Mouse (Mus musculus) testis, postnatal 14 days (tissue): ENCODE measurements around the gene 6030408B16Rik.
"Not testable (repeated sequence)": the region's sequence is repeated elsewhere in the genome, so short reads cannot be mapped to it uniquely, and the experiment has no call there.

ENCODE experiments used
- DNase-seq: peaks from one replicate; pipeline ENCODE4 v3.0.0; 2021; ENCODE audit warnings: low spot score

The 6030408B16Rik gene

DNA sequence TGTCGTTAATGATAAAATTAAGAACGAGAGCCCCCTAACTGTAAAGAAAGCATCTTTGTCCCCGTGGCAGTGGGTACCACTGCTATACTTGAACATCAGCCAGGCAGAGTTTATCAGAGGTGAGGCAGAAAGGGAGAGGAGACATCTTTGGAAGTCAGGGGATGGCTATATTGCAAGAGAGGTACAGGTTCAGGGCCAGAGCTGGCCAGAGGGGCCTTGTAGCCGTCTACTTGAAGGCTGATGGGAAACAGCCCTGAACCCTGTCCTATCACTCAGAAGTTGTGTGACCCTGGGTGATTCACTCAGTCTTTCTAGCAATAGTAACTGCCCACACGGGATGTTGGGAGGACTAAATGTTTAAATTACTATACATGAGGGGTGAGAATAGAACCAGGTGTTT lies 28.1 kb downstream of the 6030408B16Rik start:
- DNase-seq, result no peak

DNA sequence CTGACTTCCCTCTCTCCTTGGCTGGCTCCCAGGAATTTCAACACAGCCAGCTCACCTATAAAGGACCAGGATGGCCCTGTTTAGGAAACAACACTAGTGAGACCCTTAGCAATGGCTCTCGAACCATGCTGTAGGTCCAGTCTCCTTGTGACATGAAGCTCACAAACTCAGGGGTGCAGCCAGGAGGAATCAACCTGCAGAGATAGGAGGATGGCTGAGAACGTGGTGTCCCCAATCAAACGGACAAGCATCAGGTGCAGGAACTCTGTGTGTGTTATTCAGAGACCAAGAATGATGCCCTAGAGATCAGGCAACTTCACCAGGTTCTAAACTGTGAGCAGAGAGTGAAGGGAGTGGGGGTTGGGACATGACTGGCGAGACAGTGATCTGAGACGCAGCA lies 29.1 kb downstream of the 6030408B16Rik start:
- no peak for DNase-seq

DNA sequence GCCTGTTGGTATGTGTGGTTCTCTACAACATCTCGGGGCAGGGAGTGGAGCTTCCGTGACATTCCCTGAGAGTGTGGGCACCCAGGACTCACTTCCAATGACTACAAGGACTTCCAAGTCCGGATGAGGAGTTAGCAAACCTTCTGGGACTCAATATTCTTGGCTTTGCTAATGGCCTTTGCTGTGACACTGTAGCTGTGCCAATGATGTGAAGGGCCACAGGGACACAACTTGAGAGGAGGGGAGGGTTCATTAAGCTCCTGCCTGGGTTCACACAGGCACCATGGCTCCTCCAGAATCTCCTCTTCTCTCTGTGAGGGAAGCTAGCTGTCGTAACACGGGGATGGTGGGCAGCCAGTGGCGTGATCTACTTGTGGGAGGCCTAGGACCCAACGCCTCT lies 29.6 kb downstream of the 6030408B16Rik start:
- DNase-seq, result no peak

DNA sequence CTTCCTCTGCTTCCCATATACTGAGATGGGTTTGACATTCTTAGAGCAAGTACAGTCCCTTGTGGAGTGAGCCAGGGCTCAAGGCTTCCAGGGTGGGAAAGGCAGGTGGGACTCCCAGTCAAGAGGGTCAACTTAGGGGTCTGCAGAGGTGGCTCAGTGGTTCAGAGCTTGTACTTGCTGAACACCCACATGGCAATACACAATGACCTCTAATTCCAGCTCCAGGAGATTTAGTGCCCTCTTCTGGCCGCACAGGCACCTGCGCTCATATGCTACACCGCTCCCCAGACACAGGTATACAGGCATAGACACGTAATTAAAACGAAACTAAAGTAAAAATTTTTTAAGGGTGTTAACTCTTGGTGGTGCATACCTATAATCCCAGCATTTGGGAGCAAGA lies 30.5 kb downstream of the 6030408B16Rik start:
- DNase-seq, result no peak

DNA sequence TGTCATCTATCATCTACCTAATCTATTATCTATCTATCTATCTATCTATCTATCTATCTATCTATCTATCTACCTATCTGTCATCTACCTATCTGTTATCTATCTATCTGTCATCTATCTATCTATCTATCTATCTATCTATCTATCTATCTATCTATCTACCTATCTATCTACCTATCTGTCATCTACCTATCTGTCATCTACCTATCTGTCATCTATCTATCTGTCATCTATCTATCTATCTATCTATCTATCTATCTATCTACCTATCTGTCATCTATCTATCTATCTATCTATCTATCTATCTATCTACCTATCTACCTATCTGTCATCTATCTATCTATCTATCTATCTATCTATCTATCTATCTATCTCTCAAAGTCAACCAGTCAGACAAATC lies 31.4 kb downstream of the 6030408B16Rik start:
- DNase-seq, result not testable (repeated sequence)

DNA sequence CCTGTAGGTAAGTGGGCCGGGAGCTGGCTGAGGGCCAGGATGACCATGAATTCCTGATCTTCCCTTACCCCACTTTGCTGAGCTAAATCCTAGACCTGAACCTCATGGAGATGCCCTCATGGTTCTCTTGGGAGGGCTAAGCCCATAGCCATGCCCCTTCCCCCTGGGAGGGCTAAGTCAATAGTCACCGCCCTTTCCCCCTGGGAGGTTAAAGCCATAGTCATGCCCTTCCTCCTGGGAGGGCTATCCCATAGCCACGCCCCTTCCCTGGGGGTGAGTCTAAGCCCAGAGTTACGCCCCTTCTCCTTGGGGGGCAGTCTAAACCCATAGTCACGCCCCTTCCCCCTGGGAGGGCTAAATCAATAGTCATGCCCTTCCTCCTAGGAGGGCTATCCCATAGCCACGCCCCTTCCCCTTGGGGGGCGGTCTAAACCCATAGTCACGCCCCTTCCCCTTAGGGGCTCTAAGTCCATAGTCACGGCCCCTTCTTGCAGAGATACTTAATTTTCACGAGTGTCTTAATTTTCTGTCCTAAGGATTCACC lies 33.1 kb downstream of the 6030408B16Rik start:
- DNase-seq, result peak; percentile 37

DNA sequence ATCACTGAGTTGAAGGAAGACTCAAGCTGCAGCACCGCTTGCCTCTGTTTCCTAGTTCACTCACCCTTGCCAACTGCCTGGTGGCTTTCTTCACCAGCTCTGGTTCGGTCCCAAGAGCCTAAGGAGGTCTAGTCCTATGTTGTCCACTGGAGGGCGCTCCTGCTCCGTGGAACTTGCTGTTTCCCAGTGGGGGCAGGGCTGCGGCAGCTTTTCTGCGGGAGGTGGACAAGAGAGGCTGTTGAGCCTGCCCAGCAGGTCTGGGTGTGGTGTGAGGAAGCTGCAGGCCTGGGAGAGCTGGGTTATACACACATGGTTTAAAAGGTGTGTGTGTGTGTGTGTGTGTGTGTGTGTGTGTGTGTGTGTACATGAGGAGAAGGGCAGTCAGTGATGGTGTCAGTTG lies 34.3 kb downstream of the 6030408B16Rik start:
- DNase-seq, result peak; percentile 76

DNA sequence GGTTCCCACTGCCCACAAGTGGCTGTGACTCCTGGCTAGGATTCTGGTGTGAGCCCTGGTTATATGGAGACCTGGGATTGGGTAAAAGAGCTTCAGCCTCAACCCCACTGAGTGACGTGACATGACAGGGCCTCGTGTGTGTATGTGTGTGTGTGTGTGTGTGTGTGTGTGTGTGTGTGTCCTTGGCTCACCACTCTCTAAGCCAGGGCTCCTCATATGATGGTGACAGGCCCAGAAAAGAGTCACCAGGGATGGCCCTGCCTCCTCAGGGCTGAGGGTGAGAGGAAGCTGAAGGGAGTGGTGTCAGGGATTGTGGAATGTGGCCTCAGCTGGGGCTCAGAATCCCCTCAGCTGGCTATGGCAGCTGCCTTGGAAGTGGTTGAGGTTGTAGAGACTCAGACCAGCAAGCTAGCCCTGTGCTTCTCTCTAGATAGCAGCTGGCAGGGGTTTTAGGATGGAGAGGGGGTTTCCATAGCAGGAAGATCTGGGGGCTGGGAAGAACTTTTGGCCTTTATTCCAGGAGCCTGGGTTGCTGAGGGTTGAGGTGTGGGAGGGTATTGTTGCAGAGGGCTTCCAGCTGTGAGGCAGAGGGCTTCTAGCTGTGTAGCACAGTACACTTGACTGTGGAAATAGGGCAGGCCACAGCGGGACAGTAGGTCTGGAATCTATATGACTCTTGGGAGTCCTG lies 36.0 kb downstream of the 6030408B16Rik start:
- DNase-seq, result no peak

DNA sequence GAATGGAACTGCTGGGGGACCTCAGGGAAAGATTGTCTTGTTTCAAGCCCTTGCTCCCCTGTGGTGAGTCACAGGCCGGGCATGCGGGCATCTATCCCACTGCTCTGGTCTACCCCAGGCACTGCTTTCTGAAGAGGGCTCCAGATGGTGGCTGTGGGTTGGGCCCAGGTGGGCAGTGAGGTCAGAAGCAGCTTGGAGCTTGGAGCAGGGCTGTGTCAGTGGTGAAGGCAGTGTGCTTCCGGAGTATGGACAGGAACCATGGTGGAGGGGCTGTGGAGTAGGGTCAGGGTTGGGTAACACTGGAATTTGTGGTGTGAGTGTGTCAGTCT lies 36.5 kb downstream of the 6030408B16Rik start:
- DNase-seq, result no peak

DNA sequence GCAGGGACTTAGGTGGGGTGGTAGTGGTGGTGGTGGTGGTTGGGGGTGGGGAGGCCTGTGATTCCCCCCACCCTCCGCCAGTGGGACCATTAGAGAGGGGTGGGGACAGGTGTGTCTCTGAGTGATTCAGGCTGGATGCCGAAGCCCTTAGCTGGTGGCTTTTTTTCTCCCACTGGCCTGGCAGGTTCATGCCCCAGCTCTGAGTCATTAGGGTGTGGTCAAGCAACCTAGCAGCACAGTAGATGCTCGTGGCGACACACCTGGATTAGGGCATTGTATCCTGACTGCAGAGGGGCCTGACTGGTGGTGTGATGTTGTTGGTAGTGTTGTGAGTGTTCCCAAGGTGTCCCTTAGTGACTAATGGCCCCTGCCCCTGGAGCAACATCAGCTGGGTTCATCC lies 38.1 kb downstream of the 6030408B16Rik start:
- no peak for DNase-seq

DNA sequence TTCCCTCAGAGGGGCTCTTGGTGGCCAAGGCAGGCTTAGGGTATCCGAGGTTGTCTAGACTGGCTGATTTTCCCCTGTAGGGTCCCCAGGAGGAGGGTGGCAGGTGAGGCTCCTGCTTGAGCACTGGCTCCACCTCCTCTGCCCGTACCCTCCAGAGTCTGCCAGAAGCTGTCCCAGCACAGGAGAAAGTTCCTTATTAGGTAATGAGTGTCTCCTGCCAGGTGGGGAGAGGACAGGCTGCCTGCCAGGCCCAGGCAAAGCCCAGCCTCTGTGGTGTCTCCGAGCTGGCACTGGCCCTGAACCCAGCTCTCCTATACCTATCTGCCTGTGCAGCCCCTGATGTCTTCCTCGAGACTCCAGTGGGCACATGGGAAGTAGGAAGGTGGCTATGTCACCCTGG lies 39.4 kb downstream of the 6030408B16Rik start:
- DNase-seq, result no peak

DNA sequence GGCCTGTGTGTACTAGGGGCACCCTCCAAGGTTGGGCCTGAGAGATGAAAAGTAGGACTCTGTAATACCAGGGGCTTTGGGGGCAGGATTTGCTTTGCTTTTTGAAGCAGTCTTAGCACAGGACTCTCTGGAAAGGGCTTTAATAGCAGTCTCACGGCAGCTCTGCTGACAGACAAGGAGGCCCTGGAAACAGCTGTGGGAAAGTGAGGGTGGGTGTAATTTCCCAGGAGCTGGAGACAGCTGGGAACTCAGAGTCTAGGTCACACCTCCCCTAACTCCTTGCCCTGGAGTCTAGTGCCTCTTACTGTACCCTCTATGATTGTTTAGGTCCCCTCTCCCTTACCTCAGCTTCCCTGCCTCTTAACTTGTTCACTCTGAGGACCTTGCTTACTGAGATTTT lies 40.2 kb downstream of the 6030408B16Rik start:
- no peak for DNase-seq

DNA sequence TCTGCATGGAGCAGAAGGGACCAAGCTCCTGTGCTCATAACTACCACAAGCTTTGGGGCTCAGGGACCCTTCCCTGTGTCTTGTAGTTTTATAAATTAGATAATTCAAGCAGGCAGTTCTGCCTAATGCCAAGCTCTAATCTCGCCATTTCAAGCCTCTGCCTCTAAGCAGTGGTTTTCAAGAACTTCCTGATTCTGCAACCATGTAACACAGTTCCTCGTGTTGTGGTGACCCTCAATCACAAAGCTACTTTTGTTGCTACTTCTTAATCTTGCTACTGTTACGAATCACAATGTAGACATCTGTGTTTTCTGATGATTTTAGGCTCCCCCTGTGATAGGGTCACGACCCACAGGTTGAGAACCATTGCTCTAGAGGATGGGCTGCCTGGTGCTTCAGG lies 40.6 kb downstream of the 6030408B16Rik start:
- DNase-seq, result no peak

DNA sequence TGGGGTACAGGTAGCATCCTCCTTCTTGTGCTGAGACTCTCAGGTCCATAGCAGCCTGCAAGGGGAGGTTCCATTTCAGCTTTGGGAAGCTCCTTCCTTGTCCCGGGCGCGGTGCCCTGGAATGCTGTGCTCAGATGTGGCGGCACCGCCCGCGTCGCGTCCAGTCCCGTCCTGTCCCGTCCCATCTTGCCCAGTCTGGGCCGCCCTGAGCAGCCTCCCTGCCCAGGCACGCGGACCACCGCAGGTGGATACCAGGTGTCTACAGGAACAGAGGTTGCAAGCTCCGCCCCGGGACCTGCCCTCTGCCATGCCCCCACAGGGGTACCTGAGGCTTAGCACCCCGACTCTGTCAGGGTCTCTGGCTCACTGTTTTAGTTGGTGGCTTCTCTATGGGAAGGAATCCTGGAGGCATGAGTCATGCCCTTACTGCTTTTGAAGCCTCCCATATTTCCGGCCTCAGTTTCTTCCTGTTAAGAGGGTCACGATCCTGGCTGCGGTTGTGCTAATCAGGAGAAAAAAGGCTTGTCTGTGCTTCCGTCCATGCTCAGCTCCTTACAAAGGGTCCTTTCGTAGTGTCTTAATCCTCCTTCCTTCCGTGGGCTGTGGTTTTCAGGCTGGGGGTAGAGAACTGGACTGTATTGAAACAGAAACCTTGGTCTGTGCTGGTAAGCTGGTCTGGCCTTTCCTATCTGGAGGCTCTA lies 43.6 kb downstream of the 6030408B16Rik start:
- DNase-seq, result no peak

DNA sequence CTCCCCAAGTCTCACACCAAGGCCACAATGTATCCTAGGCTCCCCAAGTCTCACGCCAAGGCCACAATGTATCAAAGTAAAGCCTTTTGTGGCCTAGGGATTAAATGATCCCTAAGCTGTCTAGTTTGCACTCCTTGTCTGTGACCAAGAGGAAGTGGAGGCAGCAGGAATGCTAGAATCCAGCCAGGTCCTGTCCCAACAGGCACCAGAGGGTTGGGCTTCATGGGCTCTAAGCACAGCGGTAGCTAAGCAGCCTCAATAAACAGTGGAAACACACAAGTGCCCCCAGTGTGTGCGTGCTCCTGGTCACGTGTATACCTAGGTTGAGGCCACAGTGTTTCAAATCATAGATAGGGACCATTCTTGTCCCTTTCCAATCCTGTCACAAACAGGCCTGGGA lies 45.3 kb downstream of the 6030408B16Rik start:
- no peak for DNase-seq

DNA sequence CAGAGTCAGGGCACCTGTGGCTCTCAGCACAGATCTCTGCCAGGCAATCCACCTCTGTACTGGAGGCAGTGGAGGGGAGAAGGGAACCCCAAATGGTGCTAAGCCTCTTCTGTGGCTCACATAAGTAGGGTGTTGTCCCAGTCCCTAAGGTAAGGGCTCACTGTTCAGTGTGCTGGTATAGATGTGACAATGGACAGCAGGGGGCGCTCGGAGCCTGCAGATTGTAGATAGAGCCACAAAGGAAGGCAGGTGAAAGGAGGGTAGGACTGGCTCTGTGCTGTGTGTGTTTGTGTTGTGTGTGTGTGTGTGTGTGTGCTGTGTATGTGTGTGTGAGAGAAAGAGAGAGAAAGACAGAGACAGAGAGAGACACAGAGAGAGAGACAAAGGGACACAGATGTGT lies 46.5 kb downstream of the 6030408B16Rik start:
- DNase-seq, result peak; percentile 51

DNA sequence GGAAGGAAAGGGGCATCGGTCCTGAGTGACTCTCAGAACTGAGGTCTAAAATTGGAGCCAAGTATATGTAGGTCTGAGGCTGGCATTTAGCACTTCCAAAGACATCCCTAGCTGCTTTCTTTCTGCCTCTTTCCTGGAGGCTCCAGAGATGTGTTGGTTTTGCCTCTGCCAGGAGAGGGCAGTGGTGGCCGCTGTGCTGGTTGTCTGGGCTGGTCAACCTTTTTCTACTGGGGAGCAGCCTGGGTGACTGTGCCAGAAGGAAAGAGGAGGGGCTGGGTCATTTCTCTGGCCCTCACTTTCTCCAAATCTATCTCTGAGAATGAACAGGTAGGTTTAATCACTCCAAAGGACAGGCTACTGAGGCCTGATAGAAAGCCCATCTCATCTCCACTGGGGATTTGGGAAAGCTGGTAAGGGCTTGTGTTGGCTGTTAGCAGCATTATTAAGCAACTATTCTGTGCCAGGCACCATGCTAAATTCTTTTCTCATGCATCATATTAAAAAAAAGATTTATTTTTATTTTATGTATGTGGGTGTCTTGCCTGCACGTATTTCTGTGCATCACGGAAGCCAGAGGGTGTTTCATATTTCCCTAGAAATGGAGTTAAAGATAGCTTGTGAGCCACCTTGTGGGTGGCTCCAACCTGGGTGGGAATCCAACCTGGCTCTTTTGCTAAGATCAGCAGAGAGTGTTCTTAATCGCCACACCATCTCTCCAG lies 48.9 kb downstream of the 6030408B16Rik start:
- DNase-seq, result no peak
